Mouse (Mus musculus): ENCODE results near the gene 1700113H08Rik.

GRCm38 (mm10) chr10:87153731-87154505 is 96.1 kb downstream of the 1700113H08Rik start:
- TF ChIP-seq CTCF (IDR thresholded peaks at IDR 0.05) (no peak), EP300 (IDR thresholded peaks at IDR 0.05) (no peak)

Measured in lung, postnatal 0 days (tissue).